ENCODE assay signal across 9 mouse cellular contexts in genomic region chr10:116949111-116950008, GRCm38 (mm10). TPM values are rescaled to one million over a fixed set of nuclear protein-coding genes. Genes with fewer than 3 reads are reported as not detected.
DNase-seq lines count a peak whose midpoint lies in the region; ATAC-seq and TF ChIP-seq lines count a peak whose summit lies in the region.
"Had no signal": no experiment of that assay in that cellular context is flagged by ENCODE, and none has a peak within 500 bp of the region (broad histone marks: within the 10 kb centered on the region; RNA-seq: fewer than 3 reads in every experiment).

No protein-coding gene starts in this region.

- peak overlapping the region; percentile 90 for H3K4me2 ChIP-seq in heart, postnatal 0 days (ENCODE audit: low read depth, low read length)
- peak overlapping the region; percentile 59 for H3K4me2 ChIP-seq in midbrain, embryonic 12.5 days (replicated peaks)
- H3K4me2 ChIP-seq in stomach, embryonic 16.5 days (ENCODE audit: low read depth, low read length): peak overlapping the region; percentile 82

- WGBS in heart, postnatal 0 days: 3% methylated on average over 37 of the region's 44 CpGs
- under 1% methylated on average over 44 of the region's 44 CpGs for WGBS in midbrain, embryonic 12.5 days
- 4% methylated on average over 38 of the region's 44 CpGs for WGBS in stomach, embryonic 16.5 days

- H3K9me3 ChIP-seq in heart, postnatal 0 days (replicated peaks; ENCODE audit: control insufficient read depth, low read length): no peaks in the 10 kb centered on the region
- H3K9me3 ChIP-seq in midbrain, embryonic 12.5 days: no peaks in the 10 kb centered on the region
- H3K9me3 ChIP-seq in stomach, embryonic 16.5 days (replicated peaks; ENCODE audit: control insufficient read depth, low read length): no peaks in the 10 kb centered on the region

- no peaks in the 10 kb centered on the region for H3K27me3 ChIP-seq in heart, postnatal 0 days (ENCODE audit: control insufficient read depth, insufficient read depth, low read length)
- no peaks in the 10 kb centered on the region for H3K27me3 ChIP-seq in midbrain, embryonic 12.5 days
- H3K27me3 ChIP-seq in stomach, embryonic 16.5 days (ENCODE audit: control insufficient read depth, insufficient read depth, low read length): no peaks in the 10 kb centered on the region

- H3K27ac ChIP-seq in gastrocnemius, adult 2 months: peak overlapping the region; percentile 86
- H3K27ac ChIP-seq in heart, postnatal 0 days (ENCODE audit: low read depth): peak overlapping the region; percentile 90
- peak overlapping the region; percentile 93 for H3K27ac ChIP-seq in midbrain, embryonic 12.5 days (replicated peaks)
- H3K27ac ChIP-seq in stomach, embryonic 16.5 days (ENCODE audit: low read length): peak overlapping the region; percentile 82

- no peak for TF ChIP-seq EP300 in heart, postnatal 0 days (IDR thresholded peaks at IDR 0.05; ENCODE audit: low read depth)

- H3K4me1 ChIP-seq in heart, postnatal 0 days (ENCODE audit: control insufficient read depth, insufficient read depth): peaks cover 36% of the 10 kb centered on the region
- H3K4me1 ChIP-seq in midbrain, embryonic 12.5 days: peaks cover 13% of the 10 kb centered on the region
- peaks cover 12% of the 10 kb centered on the region; the same call in 1 of the 2 replicates for H3K4me1 ChIP-seq in stomach, embryonic 16.5 days (ENCODE audit: control insufficient read depth, insufficient read depth, low read length)

- TF ChIP-seq CTCF in gastrocnemius, adult 2 months (IDR thresholded peaks at IDR 0.05): no peak
- no peak for TF ChIP-seq CTCF in heart, postnatal 0 days (IDR thresholded peaks at IDR 0.05; ENCODE audit: low read depth)

- intact Hi-C loops in gastrocnemius, adult 2 months (cut with DNase I): loop anchor here (5.0 to 10.0 kb wide), 2 partner anchors 83 to 255 kb away; no protein-coding TSS in a partner anchor
- intact Hi-C loops in left cerebral cortex, postnatal 36 days (cut with DNase I): loop anchor here (10.0 kb wide), 1 partner anchor 275 kb away; the partner anchor contains the start of gene Yeats4

- H3K36me3 ChIP-seq in heart, postnatal 0 days (replicated peaks; ENCODE audit: control insufficient read depth, insufficient read depth, low read length): no peaks in the 10 kb centered on the region
- no peaks in the 10 kb centered on the region for H3K36me3 ChIP-seq in midbrain, embryonic 12.5 days
- H3K36me3 ChIP-seq in stomach, embryonic 16.5 days (ENCODE audit: control insufficient read depth, insufficient read depth, low read length): no peaks in the 10 kb centered on the region

- H3K4me3 ChIP-seq in gastrocnemius, adult 2 months: peak overlapping the region; percentile 89
- peak overlapping the region; percentile 89 for H3K4me3 ChIP-seq in heart, postnatal 0 days (ENCODE audit: low read depth, low read length)
- peak overlapping the region; percentile 93 for H3K4me3 ChIP-seq in midbrain, embryonic 12.5 days
- peak overlapping the region; percentile 76 for H3K4me3 ChIP-seq in stomach, embryonic 16.5 days (replicated peaks; ENCODE audit: low read length)

- peak overlapping the region; percentile 78 for H3K9ac ChIP-seq in heart, postnatal 0 days (replicated peaks; ENCODE audit: low read depth, low read length)
- peak overlapping the region; percentile 91 for H3K9ac ChIP-seq in midbrain, embryonic 12.5 days (replicated peaks)
- H3K9ac ChIP-seq in stomach, embryonic 16.5 days (ENCODE audit: low read length): peak overlapping the region; percentile 85

- no peak for DNase-seq in gastrocnemius, adult 2 months
- no peak for DNase-seq in gastrocnemius, postnatal 10 days
- peak; percentile 69 for DNase-seq in MN1 (ENCODE audit: low spot score)
- peak; percentile 36 to 56 for DNase-seq in cerebellum, postnatal 36 days
- no peak for DNase-seq in heart, postnatal 0 days (ENCODE audit: low spot score)
- DNase-seq in left cerebral cortex, postnatal 36 days (ENCODE audit: low spot score in 2 of 2): peak; percentile 38 to 47

- ATAC-seq in heart, postnatal 0 days (ENCODE audit: insufficient read depth, low read depth): peak; percentile 1; the same call in 1 of the 2 replicates
- ATAC-seq in midbrain, embryonic 12.5 days (ENCODE audit: low FRiP score, low read depth): peak; percentile 38
- ATAC-seq in stomach, embryonic 16.5 days (ENCODE audit: insufficient read depth, low FRiP score): no peak; the same call in 1 of the 2 replicates

RNA-seq across cellular contexts. Expression of gene Rab3ip, which starts 1.2 kb away (rescaled TPM):
- total RNA-seq in gastrocnemius, adult 2 months (2021): 10 to 100 TPM; 26.2 to 39.2 TPM
- total RNA-seq in gastrocnemius, postnatal 10 days (2021): 10 to 100 TPM; 17.9 to 18.7 TPM
- 98.2 and 123 TPM in 2 replicates for total RNA-seq in heart, postnatal 0 days (2014; rRNA removed; ENCODE audit: low replicate concordance)
- 70.9 and 78.4 TPM in 2 replicates for polyA plus RNA-seq in heart, postnatal 0 days (2015; fragmentation: Nextera tagmentation; extraction: Ambion mirVana)
- total RNA-seq in left cerebral cortex, postnatal 36 days (2021): 10 to 100 TPM; 41.7 to 50.6 TPM
- 41.7 and 45.2 TPM in 2 replicates for polyA plus RNA-seq in midbrain, embryonic 12.5 days (2016; fragmentation: Nextera tagmentation; extraction: Ambion mirVana)
- polyA plus RNA-seq in stomach, embryonic 16.5 days (2015; fragmentation: Nextera tagmentation; extraction: Ambion mirVana): 21.3 and 22.1 TPM in 2 replicates

RNA-seq across cellular contexts. Expression of gene Gm10271, which starts 23.0 kb away (rescaled TPM):
- total RNA-seq in gastrocnemius, adult 2 months (2021): not detected
- not detected for total RNA-seq in gastrocnemius, postnatal 10 days (2021)
- total RNA-seq in heart, postnatal 0 days (2014; rRNA removed; ENCODE audit: low replicate concordance): not detected in 2 replicates
- polyA plus RNA-seq in heart, postnatal 0 days (2015; fragmentation: Nextera tagmentation; extraction: Ambion mirVana): not detected in 2 replicates
- not detected for total RNA-seq in left cerebral cortex, postnatal 36 days (2021)
- not detected in 2 replicates for polyA plus RNA-seq in midbrain, embryonic 12.5 days (2016; fragmentation: Nextera tagmentation; extraction: Ambion mirVana)
- not detected in 2 replicates for polyA plus RNA-seq in stomach, embryonic 16.5 days (2015; fragmentation: Nextera tagmentation; extraction: Ambion mirVana)
- total RNA-seq: layer of hippocampus, postnatal 25 days had no signal

RNA-seq across cellular contexts. Expression of gene Best3, which starts 36.8 kb away (rescaled TPM):
- 10 to 100 TPM; 17.7 to 34.1 TPM for total RNA-seq in gastrocnemius, adult 2 months (2021)
- 1 to 10 TPM; 5.6 to 7.6 TPM for total RNA-seq in gastrocnemius, postnatal 10 days (2021)
- 1.1 and 1.3 TPM in 2 replicates for total RNA-seq in heart, postnatal 0 days (2014; rRNA removed; ENCODE audit: low replicate concordance)
- 0.57 and 0.62 TPM in 2 replicates for polyA plus RNA-seq in heart, postnatal 0 days (2015; fragmentation: Nextera tagmentation; extraction: Ambion mirVana)
- total RNA-seq in left cerebral cortex, postnatal 36 days (2021): under 1 TPM; 0.12 to 0.27 TPM
- 0.10 TPM in 2 replicates for polyA plus RNA-seq in midbrain, embryonic 12.5 days (2016; fragmentation: Nextera tagmentation; extraction: Ambion mirVana)
- 0.59 TPM in 1 of 2 replicates, not detected in the other for polyA plus RNA-seq in stomach, embryonic 16.5 days (2015; fragmentation: Nextera tagmentation; extraction: Ambion mirVana)

RNA-seq across cellular contexts. Expression of gene Myrfl, which starts 52.6 kb away (rescaled TPM):
- under 1 TPM; 0.08 to 0.25 TPM for total RNA-seq in gastrocnemius, adult 2 months (2021)
- under 1 TPM; 0.42 to 0.54 TPM for total RNA-seq in gastrocnemius, postnatal 10 days (2021)
- total RNA-seq in heart, postnatal 0 days (2014; rRNA removed; ENCODE audit: low replicate concordance): 0.39 TPM in 1 of 2 replicates, not detected in the other
- polyA plus RNA-seq in heart, postnatal 0 days (2015; fragmentation: Nextera tagmentation; extraction: Ambion mirVana): 0.18 and 0.23 TPM in 2 replicates
- total RNA-seq in left cerebral cortex, postnatal 36 days (2021): under 1 TPM; 0.15 to 0.25 TPM
- polyA plus RNA-seq in midbrain, embryonic 12.5 days (2016; fragmentation: Nextera tagmentation; extraction: Ambion mirVana): 0.09 TPM in 1 of 2 replicates, not detected in the other
- polyA plus RNA-seq in stomach, embryonic 16.5 days (2015; fragmentation: Nextera tagmentation; extraction: Ambion mirVana): 0.56 and 0.97 TPM in 2 replicates

Comparison
In these comparisons a context has a peak if more than half of its experiments do, and no peak if none do; other contexts are left out.
1. DNase-seq: peak in MN1 (single experiment), cerebellum, postnatal 36 days (2 of 2) and left cerebral cortex, postnatal 36 days (2 of 2); none in gastrocnemius, adult 2 months (single experiment), gastrocnemius, postnatal 10 days (single experiment) and heart, postnatal 0 days (single experiment).
2. Peak in every context shown above with its lines, with median percentiles within 50 percentile points of each other: H3K27ac ChIP-seq, H3K4me3 ChIP-seq, H3K4me2 ChIP-seq and H3K9ac ChIP-seq.